Comparison of ENCODE assay signal across 9 mouse cellular contexts in the genomic region with DNA sequence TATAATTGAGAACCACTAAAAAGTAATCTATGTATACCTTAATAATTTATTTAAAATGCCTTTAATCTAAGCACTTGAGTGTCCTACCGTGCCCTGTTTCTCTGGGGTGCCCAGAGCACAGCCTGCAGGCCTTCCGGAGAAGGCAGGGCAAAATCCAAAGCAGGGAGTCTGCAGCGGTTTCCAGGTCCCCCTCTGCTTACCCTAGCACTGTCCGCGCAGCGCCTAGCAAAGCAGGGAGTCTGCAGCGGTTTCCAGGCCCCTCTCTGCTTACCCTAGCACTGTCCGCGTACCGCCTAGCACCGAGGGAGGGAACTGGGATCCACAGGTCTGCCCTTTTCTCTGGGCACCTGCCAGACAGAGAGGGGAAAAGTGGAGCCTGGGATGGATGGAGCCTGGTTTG.
DNase-seq lines count a peak whose midpoint lies in the region; ATAC-seq and TF ChIP-seq lines count a peak whose summit lies in the region.
"Had no signal": no experiment of that assay in that cellular context is flagged by ENCODE, and none has a peak within 500 bp of the region (broad histone marks: within the 10 kb centered on the region; RNA-seq: fewer than 3 reads in every experiment).

No protein-coding gene starts in this region.

- H3K9me3 ChIP-seq in hindbrain, postnatal 0 days (ENCODE audit: low read length) = no peaks in the 10 kb centered on the region
- H3K9me3 ChIP-seq in liver, embryonic 14.5 days (ENCODE audit: control insufficient read depth, low read length) = no peaks in the 10 kb centered on the region
- H3K9me3 ChIP-seq: megakaryocyte, embryonic 14.5 days had no signal

- DNase-seq in testis, postnatal 14 days (ENCODE audit: low spot score) = peak; percentile 26
- no peak for DNase-seq in testis, postnatal 10 days (ENCODE audit: low spot score)
- peak; percentile 57 for DNase-seq in hindbrain, postnatal 0 days (ENCODE audit: low spot score)
- DNase-seq in liver, embryonic 14.5 days (ENCODE audit: low read depth in 3 of 3, low spot score in 3 of 3) = no peak
- peak; percentile 79 for DNase-seq in yolk sac, embryonic 10.5 days (ENCODE audit: low spot score)
- DNase-seq in gastrocnemius, adult 18-20 months (ENCODE audit: low spot score) = no peak
- DNase-seq in right cerebral cortex, postnatal 25 days = no peak

- no peak overlapping the region for H3K4me2 ChIP-seq in hindbrain, postnatal 0 days (ENCODE audit: low read depth, low read length)
- H3K4me2 ChIP-seq in liver, embryonic 14.5 days (ENCODE audit: low read depth) = no peak overlapping the region

- peak; percentile 57 for TF ChIP-seq CTCF in hindbrain, postnatal 0 days (IDR thresholded peaks at IDR 0.05; ENCODE audit: low read depth)
- peak; percentile 54 for TF ChIP-seq CTCF in liver, embryonic 14.5 days (IDR thresholded peaks at IDR 0.05; ENCODE audit: low read depth)

- H3K9ac ChIP-seq in hindbrain, postnatal 0 days (replicated peaks; ENCODE audit: low read length) = no peak overlapping the region
- no peak overlapping the region for H3K9ac ChIP-seq in liver, embryonic 14.5 days (replicated peaks)

- no peak for TF ChIP-seq EP300 in liver, embryonic 14.5 days (IDR thresholded peaks at IDR 0.05; ENCODE audit: low read depth)

- no peak overlapping the region for H3K27ac ChIP-seq in hindbrain, postnatal 0 days
- no peak overlapping the region for H3K27ac ChIP-seq in liver, embryonic 14.5 days

- no peaks in the 10 kb centered on the region for H3K4me1 ChIP-seq in hindbrain, postnatal 0 days (ENCODE audit: insufficient read depth, low read length)
- H3K4me1 ChIP-seq in liver, embryonic 14.5 days (replicated peaks; ENCODE audit: control insufficient read depth in 2 of 2, insufficient read depth in 2 of 2, low read length in 1 of 2) = peaks cover 0 to 12% of the 10 kb centered on the region in 2 experiments; a peak in 3 of 4 replicates

- no peaks in the 10 kb centered on the region for H3K36me3 ChIP-seq in hindbrain, postnatal 0 days (ENCODE audit: insufficient read depth, low read length)
- no peaks in the 10 kb centered on the region for H3K36me3 ChIP-seq in liver, embryonic 14.5 days (replicated peaks; ENCODE audit: control insufficient read depth, insufficient read depth, low read depth)

- WGBS in hindbrain, postnatal 0 days = 28% methylated on average over 11 of the region's 11 CpGs
- 50% methylated on average over 11 of the region's 11 CpGs for WGBS in liver, embryonic 14.5 days (ENCODE audit: insufficient replicate concordance)

- H3K27me3 ChIP-seq in hindbrain, postnatal 0 days (ENCODE audit: insufficient read depth, low read length) = no peaks in the 10 kb centered on the region
- H3K27me3 ChIP-seq in liver, embryonic 14.5 days (ENCODE audit: control insufficient read depth, insufficient read depth, low read length) = no peaks in the 10 kb centered on the region
- H3K27me3 ChIP-seq: megakaryocyte, embryonic 14.5 days had no signal

- ATAC-seq in hindbrain, postnatal 0 days = no peak; the same call in 1 of the 2 replicates
- ATAC-seq in liver, embryonic 14.5 days (ENCODE audit: insufficient read depth) = peak; percentile 45; the same call in 1 of the 2 replicates
- no peak for ATAC-seq in erythroid progenitor cell, adult 5-6 weeks (replicated peaks; ENCODE audit: low FRiP score, poor library complexity, severe bottlenecking)

- H3K4me3 ChIP-seq in hindbrain, postnatal 0 days (ENCODE audit: low read length) = no peak overlapping the region
- H3K4me3 ChIP-seq in liver, embryonic 14.5 days (ENCODE audit: insufficient read depth in 1 of 2, low read depth in 2 of 2, low read length in 2 of 2) = no peak overlapping the region
- H3K4me3 ChIP-seq: megakaryocyte, embryonic 14.5 days had no signal

Comparison
In these comparisons a context has a peak if more than half of its experiments do, and no peak if none do; other contexts are left out.
1. DNase-seq: peak in testis, postnatal 14 days (single experiment), hindbrain, postnatal 0 days (single experiment) and yolk sac, embryonic 10.5 days (single experiment); none in testis, postnatal 10 days (single experiment), liver, embryonic 14.5 days (0 of 3), gastrocnemius, adult 18-20 months (single experiment) and right cerebral cortex, postnatal 25 days (single experiment).